Mouse (Mus musculus): Measurements from ENCODE around the gene Hbb-bs.
"Not testable (repeated sequence)": the region's sequence is repeated elsewhere in the genome, so short reads cannot be mapped to it uniquely, and the experiment has no call there.

Gene Hbb-bs

DNA sequence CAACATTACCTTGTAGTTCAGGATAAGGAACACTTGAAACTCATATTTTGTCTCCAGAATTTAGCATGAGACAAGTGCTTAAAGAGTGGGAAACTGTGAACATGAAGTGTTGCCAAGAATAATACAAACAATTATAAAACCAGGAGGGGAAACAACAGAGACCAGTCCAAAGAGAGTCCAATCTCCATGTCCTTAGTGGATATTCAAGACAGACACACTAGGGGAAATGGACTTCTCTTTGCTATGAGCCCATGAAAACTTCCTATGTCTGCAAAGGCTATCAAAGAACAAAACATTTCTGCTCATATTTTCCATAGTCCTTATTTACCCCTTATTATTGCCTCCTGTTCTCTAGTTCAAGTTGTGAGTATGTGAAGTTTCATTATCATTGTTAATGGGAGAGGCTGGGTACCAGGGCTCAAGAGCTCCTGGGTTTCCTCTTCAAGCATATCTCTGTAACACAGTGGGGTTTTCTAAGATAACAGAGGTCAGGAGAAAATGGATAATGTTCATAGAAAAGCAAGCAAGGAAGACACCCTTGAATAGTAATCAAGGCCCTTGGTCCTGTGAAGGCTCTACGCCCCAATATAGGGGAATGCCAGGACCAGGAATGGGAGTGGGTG, 16.6 kb downstream of the Hbb-bs start:
- no peak for DNase-seq (ENCODE audit: low spot score)

DNA sequence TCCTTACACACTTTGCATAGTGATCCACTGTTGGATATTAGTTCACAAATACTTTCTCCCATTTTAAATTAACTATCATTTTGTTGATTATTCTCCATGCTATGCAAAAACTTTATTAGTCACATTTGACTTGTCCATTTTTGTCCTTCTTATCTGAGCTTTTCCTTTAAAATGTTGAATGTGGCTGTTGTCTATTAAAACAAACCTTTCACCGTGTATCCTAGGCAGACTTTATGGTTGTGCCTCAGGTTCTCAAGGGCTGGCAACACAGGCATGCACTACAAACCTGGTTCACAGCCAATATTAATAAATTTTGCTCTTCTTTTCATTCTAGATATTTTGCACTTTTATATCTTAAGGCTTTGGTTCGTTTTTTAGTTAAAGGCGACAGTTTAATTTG, 17.1 kb downstream of the Hbb-bs start:
- DNase-seq (ENCODE audit: low spot score), result no peak

DNA sequence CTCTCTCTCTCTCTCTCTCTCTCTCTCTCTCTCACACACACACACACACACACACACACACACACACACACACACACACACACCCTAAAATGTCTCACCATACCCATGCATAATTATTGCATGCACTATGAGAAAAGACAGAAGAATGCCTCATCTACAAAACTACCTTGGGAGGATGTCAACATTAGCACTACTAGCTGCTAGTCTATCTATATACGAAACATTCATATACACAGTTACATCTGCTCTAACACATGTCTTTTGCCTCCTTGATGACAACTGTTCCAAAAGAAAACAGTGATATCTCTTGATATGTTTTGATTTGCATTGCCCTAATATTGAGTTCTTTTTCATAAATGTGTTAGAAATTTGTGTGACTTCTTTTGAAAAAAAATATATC, 17.6 kb downstream of the Hbb-bs start:
- DNase-seq (ENCODE audit: low spot score), result no peak

DNA sequence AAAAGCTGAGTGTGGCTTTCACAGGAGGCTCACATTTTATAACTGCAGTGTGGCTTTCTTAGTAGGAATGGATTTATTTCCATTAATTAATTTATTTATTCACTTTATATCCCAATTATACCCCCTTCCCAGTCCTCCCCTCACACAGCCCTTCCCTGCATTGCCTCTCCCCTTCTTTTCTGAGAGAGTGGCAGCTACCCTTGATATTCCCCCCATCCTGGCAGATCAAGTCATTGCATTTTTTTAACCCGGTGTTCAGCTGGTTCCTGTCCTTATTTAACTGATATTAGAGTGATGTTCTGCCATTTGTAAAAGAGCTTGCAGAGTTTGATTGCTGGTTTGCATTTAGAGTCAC, 18.1 kb downstream of the Hbb-bs start:
- no peak for DNase-seq (ENCODE audit: low spot score)

DNA sequence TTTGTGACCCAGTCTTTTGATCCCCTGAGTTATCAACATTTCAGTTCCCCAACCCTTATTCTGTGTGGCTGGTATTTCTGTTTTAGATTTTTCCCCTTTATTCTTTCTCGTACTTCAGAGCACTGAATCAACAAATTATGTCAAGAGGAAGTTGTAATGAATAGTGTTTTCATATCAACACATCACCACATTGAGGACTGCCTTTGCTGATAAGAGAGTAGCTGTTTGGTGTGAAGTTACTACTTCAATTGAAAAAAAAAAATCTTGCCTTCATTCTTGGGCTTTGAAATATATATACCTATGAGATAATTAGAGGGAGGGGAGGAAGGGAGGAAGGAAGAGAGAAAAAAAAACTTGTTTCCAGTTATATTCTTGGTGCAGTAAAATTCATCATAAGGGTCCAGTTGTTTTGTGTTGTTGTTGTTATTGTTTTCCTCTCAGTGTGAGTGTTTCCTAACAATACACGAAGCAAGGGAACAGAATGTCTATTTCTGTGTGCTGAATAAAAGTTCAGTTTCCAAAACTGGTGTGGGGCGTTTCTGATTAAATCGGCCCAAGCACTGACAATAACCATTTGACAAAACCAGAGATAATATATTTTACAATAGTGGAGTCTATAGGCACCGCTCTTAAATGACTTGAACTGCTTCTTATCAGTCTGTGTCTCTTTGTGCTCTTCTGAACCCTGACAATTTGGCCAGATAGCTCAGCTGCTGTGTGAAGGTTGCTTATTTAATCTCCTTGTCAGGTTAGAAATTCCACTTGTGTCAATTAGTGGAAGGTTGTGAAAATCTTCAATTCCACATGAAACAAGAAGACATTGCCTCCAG, 18.7 kb downstream of the Hbb-bs start:
- no peak for DNase-seq (ENCODE audit: low spot score)

DNA sequence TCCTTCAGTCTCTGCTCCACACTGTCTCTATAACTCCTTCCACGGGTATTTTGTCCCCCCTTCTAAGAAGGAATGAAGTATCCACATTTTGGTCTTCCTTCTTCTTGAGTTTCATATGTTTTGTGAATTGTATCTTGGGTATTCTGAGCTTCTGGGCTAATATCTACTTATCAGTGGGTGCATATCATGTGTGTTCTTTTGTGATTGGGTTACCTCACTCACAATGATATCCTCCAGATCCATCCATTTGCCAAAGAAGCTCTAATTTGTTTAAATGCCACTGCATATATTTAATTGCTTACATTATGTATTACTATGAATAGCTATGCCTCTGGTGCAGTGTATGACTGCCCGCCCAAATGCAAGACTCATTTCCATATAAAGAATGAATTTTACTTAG, 19.8 kb downstream of the Hbb-bs start:
- DNase-seq (ENCODE audit: low spot score), result not testable (repeated sequence)

- DNase-seq (ENCODE audit: low spot score), result no peak
Measured at GRCm38 (mm10) chr7:103806856-103807255, 21.0 kb downstream of the Hbb-bs start.

DNA sequence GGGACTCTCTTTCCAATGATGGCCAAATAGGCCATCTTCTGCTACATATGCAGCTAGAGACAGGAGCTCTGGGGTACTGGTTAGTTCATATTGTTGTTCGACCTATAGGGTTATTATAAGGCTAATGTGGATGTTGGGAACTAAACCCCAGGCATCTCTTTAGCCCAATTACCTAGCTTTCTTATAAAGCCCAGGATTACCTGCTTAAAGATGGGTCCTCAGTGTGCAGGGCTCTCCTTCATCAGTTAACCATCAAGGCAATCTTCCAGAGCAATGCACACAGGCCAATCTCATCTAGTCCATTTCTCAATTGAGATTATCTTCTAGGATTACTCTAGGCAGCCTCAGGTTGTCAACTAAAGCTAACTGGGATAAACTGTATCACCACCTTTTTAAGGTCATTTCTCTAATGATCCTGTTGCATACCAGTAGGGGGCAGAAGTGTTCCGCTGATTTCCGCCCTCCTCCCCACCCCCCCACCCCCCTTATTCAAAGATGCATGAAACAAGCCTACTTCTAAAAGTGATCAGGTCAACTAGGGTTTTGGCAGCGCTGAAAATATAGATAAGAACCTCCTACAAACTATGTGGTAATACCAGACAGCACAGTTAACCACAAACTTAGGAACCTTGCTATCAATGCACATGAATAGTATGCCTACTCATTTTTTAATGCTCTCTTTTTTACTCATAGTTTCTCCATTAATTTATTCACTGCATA, 35.1 kb downstream of the Hbb-bs start:
- DNase-seq (ENCODE audit: low spot score), result no peak

DNA sequence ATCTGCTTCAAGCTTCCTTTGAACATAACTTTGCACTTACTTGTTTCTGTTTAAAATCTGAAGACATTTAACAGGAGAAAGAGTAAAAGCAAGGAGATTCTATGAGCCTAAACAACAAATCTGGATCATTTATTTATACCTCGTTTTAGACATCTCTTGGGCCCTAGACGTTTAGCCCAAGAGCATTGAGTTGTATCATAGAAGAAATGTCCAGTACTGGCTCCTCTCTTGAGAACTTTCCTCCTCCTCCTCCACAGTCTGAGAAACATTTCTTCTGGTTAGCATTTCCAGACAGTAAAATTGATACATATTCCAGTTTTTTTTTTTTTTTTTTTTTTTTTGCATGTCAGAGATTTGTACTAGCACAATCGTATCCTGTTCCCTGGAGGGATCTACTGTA, 36.2 kb downstream of the Hbb-bs start, which contains the start of gene Olfr67:
Gene Olfr67, minus strand, starts transcription at position 101 of the 400 bp plus-strand sequence.
- DNase-seq (ENCODE audit: low spot score), result no peak

- no peak for DNase-seq (ENCODE audit: low spot score)
Measured at GRCm38 (mm10) chr7:103779598-103779997, 48.3 kb downstream of the Hbb-bs start, which contains the start of gene Olfr68. Gene Olfr68, minus strand, starts transcription at chr7:103779698.

DNA sequence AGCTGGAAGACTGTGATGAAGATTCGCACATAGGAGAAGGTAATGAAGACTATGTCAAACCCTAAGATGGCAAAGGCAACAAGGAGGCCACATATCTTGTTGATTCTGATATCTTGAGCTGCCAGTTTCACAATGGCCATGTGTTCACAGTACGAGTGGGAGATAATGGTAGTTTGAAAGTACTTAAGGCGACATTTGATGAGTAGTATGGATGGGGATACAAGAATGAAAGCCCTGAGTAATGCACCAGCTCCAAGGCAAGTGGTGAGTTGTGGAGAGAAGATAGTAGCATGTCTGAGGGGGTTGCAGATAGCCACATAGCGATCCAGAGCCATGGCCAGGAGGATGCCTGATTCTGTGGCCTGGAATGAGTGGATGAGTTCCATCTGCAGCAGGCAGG, 50.2 kb downstream of the Hbb-bs start:
- not testable (repeated sequence) for DNase-seq (ENCODE audit: low spot score)
